Mouse (Mus musculus) thymus, postnatal 36 days (tissue): ENCODE measurements around the gene Adamts9.
A peak's percentile ranks its signal among the peaks of the same experiment; 100 is the strongest.

Experiments
- DNase-seq, 2 experiments: peaks; one replicate each; pipeline ENCODE4 v3.0.0; 2022; ENCODE audit warnings: mixed read lengths in 2 of 2

Adamts9 gene

DNA sequence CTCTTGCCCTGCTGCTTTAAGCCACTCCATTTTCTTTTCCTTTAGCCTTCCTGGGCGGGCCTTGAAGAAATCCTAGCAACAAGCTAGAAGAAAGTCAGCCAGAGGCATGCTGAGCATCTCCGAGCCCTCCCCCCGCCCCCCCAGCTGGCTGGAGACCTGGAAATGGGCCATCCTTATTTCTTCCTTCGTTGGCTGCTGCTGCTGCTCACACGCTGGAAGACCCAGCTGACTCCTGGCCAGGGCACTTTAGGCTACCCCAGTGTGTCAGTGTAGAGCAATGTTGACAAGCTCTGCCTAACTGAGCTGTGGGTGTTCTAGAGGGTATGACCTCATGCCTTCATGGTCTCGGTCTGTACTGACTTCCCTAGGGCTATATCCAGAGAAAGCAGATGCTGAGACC is 140.1 kb downstream of the Adamts9 start:
- DNase-seq = no peak

DNA sequence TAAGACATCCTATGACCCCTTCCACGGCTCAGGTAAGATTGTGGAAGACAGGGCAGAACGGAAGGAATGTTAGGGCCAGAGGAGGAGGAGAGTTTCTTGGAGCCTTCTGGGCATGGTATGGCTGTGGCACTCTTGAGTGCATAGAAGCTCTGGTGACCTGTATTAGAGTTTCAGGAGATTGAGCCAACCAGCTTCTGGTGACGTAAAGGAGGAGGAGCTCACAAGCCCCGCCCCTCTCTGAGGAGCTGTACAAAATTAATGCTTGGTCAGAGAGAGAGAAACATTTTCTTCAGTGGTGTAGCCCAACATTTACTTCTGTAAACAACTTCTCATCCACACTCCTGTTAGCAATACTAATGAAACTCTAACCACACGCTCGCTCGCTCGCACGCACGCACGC is 140.9 kb downstream of the Adamts9 start:
- no peak for DNase-seq

DNA sequence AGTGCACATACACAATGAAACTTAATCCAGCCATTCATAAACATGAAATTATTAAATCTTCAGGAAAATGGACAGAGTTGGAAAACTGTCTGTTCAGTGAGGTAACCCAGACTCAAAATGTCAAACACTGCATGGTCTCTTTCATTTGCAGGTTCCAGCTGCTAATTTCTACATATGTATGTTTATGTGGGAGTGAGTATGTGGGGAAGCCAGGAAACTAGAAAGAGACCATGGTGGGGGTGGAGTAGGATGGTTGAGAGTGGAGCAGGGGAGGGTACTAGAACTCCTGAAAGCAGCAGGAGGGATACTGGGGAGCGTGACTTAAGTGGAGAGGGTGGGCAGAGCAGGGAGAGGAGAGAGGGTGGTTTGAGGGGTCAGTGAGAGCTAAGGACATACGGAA is 141.8 kb downstream of the Adamts9 start:
- DNase-seq = no peak

DNA sequence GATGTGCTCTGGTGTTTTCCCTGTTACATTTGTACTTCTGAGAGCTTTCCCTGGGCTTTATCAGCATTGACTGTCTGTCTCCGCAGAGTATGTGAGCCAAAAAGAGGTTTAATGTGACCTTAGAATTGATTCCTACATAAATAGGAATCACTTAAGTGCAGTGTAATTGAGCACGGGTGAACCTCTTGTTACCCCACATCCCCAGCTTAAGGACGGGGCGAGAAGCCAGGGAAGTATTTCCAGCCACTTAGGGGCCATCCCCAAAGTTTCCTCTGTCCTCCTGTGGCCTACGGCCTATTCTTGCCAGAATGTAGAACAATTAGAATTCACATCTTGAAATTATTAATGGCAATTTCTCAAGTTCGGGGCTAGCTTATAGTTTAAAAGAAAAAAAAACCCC is 149.5 kb downstream of the Adamts9 start:
- no peak for DNase-seq

DNA sequence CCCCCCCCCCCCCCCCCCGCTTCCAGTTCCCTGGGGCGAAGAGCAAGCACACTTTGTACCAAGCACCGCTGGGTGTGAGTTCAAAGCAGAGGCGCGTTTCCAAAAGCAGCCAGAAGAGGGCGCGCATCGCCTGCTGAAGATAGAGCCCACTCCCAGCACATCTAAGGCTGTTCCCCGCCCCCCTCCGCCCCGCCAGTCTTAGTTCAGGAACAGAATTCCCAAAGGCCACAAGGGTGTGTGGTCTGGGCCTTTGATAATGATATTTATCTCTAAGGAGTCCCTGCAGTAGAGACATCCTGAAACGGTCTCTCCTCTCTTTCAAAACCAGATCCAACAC is 155.9 kb downstream of the Adamts9 start:
- peak; percentile 51 to 56 for DNase-seq

DNA sequence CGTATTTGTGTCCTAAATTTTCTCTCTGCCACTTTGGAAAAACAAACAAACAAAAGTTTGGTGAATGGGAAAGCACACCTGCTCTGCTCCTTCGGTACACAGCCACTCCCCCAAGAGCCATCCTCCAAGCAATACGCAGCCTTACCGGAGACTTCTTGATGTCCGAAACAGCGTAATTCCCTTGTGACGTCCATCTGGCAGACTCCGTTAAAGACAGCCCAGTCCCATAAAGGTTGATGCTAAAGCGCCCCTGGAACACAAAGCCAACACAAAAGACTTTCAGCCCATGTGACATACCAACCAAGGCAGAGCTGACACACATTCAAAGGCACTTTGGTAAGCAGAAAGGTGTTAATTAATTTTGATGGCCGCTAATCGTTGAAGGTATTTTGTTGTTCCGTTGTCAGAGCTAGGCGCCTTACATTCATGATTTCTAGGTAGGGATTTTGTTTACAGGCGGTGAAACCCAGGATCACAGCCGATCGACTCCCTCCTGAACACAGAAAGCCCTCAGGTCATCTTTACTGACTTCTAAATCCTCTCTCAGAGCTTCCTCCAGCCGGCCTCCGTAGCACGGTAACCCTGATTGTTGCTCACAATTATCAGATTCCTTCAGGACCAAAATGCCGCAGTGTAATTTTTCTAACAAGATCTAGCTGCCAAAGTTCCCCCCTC is 156.5 kb downstream of the Adamts9 start:
- DNase-seq = no peak

DNA sequence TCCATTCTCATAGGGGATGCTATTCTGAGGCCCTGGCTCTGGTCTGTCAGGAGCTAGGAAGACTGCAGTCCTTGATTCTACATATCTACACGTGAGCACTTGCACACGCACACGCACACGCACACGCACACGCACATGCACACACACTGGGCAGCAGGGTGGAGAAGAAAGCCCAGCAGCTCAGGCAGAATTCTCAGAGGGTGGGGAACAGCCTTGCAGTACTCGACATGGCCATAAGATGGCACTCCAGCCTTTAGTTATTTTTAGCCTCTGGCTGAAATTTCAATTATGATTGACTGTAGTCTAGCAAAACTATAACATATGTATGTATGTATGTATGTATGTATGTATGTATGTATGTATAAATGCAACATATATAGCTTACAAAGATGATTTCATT is 158.5 kb downstream of the Adamts9 start:
- DNase-seq = peak in 1 of 2 experiments; percentile 18

DNA sequence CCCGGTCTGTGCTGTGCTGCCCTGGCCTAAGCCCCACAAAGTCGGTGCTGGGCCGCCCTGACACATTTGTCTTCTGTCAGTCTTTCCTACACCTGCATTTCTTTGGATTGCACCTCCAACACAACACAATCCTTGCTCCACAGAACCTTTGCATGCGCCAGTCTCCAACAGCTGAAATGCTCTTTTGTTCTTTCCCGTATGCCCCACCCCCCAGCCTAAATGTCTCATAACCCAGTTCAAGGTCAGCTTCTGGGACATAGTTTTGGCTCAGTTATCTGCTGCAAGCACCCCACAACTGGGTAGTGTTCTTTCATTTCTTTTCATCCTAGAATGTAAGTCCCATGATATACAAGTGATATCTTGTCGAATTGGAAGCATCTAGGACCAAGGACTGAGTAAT is 161.8 kb downstream of the Adamts9 start:
- no peak for DNase-seq

DNA sequence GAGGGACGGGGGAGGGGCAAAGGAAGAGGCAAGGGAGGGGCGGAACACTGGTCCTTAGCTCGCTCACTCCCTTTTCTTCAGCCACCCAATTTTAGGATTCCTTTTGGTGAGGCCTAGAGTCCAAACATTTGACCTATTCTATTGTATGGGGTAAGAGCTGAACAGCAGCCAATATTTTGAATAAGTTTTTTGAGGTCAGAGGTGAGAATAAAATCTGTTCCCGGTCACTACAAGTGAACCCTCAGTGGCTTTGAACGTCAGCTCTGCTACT is 163.4 kb downstream of the Adamts9 start:
- DNase-seq = no peak

DNA sequence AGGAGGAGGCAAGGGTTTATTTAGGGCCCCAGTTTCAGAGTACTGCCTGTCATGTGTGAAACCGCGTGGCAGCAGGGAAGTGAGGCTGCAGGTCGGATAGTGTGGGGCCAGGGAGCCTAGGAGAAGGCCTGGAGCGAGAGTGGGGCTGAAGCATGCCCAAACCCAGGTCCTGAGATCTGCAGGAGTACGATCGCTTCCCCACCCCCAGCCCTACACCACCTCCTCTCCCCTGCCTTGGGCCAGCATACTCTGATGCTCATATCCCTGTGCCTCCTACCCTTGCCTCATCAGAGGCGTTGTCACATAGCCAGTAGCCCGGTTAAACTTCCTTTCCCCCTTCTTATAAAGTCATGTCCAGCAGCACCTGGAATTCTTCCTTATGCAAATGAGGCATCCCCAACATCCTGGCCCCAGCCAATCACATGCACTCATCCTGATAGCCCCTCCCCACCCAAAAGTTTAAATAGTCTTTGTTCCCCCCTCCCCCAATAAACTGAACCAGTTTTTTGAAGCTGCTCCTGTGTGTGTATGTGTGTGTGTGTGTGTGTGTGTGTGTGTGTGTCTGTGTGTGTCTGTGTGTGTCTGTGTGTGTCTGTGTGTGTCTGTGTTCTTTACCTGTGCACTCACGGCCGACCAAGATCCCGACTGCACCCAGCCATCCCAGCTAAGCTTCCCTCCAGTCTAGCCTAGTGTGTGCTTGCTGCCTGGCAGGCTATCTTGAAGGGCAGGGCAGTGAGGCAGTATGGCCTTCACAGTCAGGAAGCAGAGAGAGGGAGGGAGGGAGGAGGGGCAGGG is 164.0 kb downstream of the Adamts9 start:
- DNase-seq = no peak

DNA sequence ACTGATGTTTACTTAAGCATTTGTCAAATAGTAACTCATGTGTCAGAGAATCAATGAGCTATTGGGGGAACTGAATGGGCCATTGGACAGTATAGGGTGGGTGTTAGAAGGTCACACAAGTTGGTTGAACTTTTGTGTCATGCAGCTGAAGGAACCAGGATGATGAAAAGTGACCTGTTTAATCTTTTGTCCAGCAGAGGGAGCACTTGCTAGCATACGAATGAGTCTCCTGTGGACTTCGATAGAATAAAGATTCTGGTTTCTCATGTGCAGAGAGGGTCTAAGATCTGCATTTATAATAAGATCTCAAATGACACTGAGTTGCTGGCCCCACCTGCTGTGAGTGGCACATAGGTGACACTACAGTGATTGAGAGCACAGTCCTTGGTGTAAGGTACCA is 166.9 kb downstream of the Adamts9 start:
- no peak for DNase-seq

DNA sequence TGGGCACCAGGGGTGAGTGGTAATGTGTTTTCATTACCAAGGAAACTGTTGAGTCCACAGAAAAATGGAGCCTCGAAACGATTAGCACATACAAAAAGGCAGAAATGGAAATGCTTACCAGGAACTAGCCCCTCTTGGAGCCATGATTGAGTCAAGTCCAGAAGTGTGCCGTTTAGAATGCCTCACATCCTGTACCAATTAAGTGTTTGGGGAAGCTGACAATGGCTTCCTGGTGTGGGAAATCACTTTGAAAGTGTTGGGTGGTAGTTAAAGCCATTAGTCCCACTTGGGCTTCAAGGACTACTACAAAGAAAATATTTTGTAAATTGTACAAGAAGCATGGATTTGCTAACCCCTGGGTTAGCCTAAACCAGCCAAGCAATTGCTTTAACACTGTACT is 180.9 kb downstream of the Adamts9 start:
- DNase-seq = no peak

DNA sequence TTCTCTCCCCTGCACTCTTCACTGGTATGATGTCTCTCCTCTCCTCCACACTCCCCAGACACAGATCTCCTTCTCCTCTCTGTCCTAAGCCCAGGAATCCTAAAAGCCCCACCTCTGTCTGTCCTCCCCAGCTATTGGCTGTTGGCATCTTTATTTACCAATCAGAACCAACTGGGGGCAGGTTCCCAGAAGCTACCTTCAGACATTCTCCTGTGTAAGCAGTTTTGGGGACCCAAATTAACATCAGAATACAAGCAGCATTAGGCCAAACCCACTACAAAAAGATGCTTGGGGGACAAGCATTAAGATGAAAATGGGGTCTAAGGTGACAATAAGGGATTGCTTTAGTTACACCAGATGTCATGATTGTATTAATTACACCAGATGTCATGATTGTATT is 183.7 kb downstream of the Adamts9 start:
- no peak for DNase-seq

DNA sequence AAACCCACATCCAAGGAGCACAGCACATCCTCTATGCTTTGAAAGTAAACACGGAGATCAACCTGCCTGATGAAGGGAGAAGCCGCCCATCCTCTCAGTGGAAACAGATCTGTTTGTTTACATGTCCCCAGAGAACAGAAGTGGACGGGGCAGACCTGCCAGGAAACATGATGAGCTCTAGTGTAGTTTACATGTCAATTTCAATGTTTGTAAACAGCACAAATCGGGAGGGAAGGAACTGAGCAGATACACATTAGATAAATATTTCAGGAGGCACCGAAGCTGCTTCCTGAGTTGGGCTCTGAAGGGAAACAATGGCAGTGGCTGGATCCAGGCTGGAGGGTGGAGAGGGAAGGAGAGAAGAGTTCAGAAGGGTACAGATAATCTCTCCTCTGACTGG is 187.5 kb downstream of the Adamts9 start:
- no peak for DNase-seq

DNA sequence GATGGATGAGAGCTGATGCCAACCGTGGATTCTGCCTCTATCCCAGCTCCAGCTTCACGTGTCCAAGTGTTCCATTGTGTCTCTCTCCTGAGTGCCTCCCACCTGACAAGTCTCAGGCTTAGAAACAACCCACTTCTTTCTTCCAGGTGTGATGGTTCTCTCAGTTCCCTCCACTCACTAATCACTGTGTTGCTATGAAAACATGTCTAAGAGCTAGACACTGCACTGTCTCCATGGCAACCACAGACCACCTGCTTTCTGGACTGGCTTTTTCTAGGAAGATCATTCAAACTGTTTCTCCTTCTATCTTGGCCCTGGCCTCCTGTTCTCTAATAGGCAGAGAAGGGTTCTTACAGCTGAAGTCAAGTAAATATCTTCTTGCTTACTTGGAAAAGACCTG is 190.6 kb downstream of the Adamts9 start:
- DNase-seq = no peak

DNA sequence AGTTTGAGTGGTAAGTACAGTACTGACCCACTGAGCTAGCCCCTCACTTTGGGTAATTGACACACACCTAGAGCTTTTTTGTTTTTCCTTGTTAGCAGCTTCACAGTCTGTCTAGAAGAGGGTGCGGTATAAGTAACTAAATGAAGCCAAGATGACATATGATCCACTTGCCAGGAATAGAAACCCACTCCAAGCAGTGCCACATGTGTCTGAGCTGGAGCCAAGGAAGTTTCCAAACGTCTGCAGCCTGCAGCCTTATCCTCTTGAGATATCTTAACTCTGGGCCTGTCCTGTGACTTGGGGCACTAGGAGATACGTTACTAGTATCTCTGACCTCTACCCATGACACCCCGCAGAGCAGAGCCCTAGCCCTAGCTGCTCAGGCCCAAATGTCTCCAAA is 193.9 kb downstream of the Adamts9 start:
- DNase-seq = no peak

DNA sequence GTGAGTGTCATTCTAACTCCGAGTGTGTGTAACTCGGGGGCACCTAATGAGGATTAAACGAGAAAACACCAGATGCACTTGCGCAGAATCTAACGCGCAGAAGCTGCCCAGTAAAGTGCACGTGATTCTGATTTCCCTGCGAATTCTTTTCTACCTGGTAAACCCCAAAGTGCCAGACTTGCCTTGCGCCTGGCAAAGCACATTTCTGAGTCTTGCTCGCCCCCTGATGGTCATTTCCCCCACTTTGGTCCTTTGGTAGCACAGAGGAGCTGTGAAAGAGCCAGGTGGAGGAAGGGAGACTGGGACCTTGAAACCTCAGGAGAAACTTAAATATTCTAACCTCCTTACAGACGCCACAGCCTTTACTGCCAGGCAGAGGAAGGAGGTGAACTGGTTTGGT is 199.7 kb downstream of the Adamts9 start:
- peak; percentile 3 to 4 for DNase-seq

DNA sequence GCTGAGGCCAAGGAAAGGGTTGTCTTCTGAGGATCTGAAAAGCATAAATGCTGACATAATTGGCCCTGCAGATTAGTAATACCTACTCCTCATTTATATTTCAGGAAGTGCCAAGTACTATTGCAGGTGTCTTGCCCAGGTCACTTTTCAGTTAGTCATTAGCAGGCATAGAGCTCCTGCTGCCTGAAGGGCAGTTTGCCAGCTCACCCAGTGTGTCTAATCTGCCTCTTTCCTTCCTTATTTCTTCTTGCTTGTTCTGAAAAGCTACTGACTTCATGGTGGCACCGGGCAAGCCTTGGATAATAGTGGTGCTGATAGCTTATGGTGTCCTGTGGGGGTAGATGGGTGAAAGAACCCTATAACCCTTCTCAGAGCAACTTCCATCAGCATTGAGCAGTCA is 206.2 kb downstream of the Adamts9 start:
- DNase-seq = no peak

DNA sequence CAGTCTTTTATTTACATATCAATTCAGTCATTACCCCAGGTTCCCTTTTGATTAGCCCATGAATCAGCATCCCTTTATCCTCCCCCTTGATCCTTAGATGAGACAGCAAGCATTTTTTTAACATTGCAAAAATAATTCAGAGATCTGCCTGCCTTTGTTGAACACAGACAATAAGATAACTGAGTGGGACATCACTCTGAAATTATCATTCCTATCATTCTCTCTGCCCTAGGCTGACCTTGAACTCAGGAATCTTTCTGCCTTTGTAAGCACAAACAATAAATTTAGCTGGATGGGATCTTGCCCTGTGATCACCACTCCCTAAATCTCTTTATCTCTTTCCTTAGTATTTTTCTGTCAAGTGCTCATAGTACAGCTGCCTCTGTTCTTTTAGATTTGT is 209.6 kb downstream of the Adamts9 start:
- no peak for DNase-seq

DNA sequence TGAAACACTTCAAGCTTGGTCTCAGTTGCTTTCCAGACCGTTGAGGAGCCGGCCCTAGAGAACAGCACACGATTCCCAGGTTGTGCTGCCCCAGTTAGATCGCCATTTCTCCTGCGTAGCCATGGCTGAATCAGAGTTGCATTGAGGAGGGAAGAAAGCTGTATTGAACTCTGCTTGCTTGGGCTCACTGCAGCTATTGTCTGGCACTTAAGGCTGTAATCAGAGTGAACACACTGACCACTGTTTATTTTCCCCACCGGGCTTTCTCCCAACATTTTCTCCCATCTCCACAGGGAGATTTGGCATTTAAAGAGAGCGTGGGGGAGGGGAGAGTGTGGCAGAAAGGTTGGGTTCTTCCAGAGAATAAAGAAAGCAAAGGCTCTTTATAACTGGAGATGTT is 214.8 kb downstream of the Adamts9 start:
- DNase-seq = no peak

DNA sequence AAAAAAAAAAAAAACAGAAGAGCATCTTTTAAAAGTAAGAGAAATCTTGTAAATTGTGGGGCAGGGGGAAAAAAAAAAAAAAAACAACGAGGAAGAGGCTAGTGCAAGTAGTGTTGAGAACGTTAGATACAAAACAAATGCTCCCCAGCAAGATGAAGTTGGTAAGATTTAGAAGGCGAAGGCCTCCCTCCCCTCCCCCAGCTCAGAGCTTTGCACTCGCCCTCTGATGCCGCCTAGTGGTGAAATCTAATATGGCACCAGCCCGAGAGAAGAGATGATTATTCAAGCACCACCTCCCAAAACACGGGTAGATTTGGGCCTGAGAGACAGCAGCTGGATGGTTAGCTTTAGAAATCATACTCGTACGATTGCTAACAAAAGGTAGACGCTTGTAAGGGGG is 215.2 kb downstream of the Adamts9 start:
- DNase-seq = peak; percentile 34 to 35

DNA sequence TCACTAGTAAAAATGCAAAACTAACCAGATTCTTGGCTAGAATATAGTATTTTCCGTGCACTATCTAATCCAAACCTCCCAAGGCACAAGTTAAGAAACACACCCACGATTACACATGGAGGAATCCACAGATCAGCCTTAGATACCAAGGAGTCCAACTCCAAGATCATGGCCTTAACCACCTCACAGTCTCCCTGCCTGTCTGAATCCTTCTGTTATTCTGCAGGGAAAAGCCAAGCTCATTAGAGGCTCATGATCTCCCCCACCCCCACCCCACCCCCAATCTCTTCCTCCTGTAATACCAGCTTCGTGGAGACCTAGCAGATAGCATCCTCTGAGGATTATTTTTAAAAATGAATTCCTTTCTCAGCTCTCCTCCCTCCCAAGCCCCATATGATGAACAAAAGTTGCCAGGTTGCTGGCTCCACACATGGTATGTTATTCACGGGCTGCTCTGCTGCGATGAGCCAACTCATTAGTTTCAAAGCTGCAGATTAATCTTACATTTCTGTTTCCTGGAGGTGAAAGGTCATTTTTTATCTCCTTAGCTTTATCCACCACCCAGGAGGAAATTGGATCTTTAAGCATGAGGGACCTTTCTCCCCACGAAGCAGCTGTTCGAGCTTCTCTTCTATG is 215.8 kb downstream of the Adamts9 start:
- no peak for DNase-seq

DNA sequence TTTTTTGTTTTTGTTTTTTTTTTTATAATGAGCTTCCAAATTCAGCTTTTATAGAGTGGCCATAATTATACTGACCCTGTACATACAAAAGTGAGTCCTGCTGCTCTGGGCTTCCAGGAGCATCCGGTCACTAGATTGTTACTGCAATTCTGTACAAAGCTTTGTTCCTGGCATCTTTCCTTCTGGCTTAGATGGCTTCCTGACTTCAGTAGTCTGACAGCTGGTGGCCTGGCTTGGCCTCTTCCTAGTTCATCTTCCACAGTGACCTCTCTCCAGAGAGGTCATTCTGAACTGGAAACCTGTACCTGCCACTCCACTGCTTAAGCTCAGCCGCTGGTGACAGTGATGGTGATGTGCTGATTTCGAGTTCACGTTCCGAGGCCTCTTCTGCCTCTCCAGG is 217.2 kb downstream of the Adamts9 start:
- DNase-seq = no peak

DNA sequence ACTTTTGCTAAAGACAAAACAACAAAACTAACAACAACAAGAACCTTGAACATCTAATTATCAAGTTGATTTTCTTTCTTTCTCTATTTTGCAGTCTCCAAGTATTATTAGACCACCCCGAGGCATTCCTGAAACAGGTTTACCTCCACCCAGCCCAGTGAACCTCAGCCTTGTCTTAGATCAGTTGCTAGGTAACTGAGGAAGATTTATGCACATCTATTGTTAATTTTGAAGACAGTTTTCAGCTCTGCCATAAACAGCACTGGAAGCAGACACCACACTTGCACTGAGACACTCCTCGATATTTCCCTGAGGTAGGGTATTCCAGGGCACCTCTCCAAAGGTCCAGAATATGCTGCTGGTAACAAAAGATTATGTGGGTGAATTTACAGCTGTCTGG is 218.9 kb downstream of the Adamts9 start:
- no peak for DNase-seq
